Mouse (Mus musculus): ENCODE data around the gene Arhgef7. TPM values are rescaled to one million over a fixed set of nuclear protein-coding genes. Genes with fewer than 3 reads are reported as not detected.

Gene Arhgef7
- polyA plus RNA-seq, 1 experiment from 2014 or later = 46.4 TPM

DNA sequence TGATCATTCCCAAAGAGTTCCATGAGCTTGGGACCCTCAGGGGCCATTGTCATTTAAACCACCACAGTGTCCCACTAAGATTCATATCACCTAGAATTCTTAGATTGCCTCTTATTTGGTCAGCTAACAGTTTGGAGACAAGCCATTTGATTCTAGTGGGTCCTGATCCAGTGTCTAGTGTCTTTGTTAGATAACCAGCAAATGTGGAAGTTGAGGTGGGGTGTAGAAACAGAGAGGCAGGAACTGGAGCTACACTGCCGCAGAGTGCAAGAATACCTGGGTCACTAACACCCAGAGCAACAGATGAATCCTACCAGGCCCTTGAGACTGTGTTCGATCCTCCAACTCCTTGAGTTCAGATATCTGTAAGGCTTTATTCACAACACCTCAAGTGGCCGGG lies 31.3 kb upstream of the Arhgef7 start:
- Histone ChIP-seq H3K36me3 (ENCODE audit: control insufficient read depth, insufficient read depth, low read length) (no peaks in the 10 kb centered on the region), H3K4me1 (ENCODE audit: control insufficient read depth, insufficient read depth, low read length) (peaks cover 10% of the 10 kb centered on the region; the same call in 1 of the 2 replicates), H3K27ac (ENCODE audit: low read depth, low read length) (no peak overlapping the region), H3K4me2 (no peak overlapping the region), H3K9me3 (replicated peaks; ENCODE audit: control insufficient read depth, low read length) (no peaks in the 10 kb centered on the region), H3K4me3 (ENCODE audit: low read depth, low read length) (no peak overlapping the region), H3K9ac (ENCODE audit: low read depth, low read length) (no peak overlapping the region), H3K27me3 (ENCODE audit: control insufficient read depth, insufficient read depth, low read length) (no peaks in the 10 kb centered on the region)
- WGBS (ENCODE audit: insufficient replicate concordance) = 80% methylated on average over 3 of the region's 3 CpGs
- ATAC-seq (replicated peaks; ENCODE audit: insufficient number of reproducible peaks, low FRiP score, low TSS enrichment) = no peak

GRCm38 (mm10) chr8:11697467-11697866 lies 30.1 kb upstream of the Arhgef7 start:
- Histone ChIP-seq H3K27me3 (ENCODE audit: control insufficient read depth, insufficient read depth, low read length) (0 out of 2 replicates have a peak, but pooled peaks cover 2% of the 10 kb centered on the region), H3K9ac (ENCODE audit: low read depth, low read length) (no peak overlapping the region), H3K4me3 (ENCODE audit: low read depth, low read length) (no peak overlapping the region), H3K27ac (ENCODE audit: low read depth, low read length) (no peak overlapping the region), H3K4me1 (ENCODE audit: control insufficient read depth, insufficient read depth, low read length) (peaks cover 5% of the 10 kb centered on the region; the same call in 1 of the 2 replicates), H3K36me3 (ENCODE audit: control insufficient read depth, insufficient read depth, low read length) (no peaks in the 10 kb centered on the region), H3K4me2 (no peak overlapping the region), H3K9me3 (replicated peaks; ENCODE audit: control insufficient read depth, low read length) (no peaks in the 10 kb centered on the region)
- ATAC-seq (replicated peaks; ENCODE audit: insufficient number of reproducible peaks, low FRiP score, low TSS enrichment) = no peak
- WGBS (ENCODE audit: insufficient replicate concordance) = 79% methylated on average over 7 of the region's 7 CpGs

DNA sequence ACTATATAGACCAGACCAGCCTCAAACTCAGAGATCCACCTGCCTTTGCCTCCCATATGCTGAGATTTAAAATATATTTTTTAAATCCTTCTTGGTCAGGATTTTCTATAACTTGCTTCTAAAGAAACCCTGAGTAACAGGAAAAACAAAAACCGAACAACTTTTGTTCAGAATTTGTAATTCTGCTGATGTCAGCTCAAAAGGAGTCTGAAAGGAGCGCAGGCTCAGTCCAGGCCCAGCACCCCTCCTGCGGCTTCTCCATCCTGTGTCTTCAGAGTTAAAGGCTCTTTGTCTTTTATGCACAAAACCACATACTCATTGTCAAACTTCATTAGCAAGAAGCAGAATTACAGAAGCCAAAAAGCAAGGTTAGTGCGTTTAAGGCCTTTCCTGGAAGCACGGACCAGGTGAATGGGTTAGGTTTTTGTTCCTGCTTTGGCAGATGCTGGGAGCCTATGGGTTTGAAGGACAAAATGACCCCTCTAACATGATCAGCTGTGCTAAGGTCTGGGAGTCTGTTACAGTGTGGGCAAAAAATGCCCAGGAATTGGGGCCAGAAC lies 28.0 kb upstream of the Arhgef7 start:
- Histone ChIP-seq H3K27me3 (ENCODE audit: control insufficient read depth, insufficient read depth, low read length) (0 out of 2 replicates have a peak, but pooled peaks cover 2% of the 10 kb centered on the region), H3K9ac (ENCODE audit: low read depth, low read length) (no peak overlapping the region), H3K4me3 (ENCODE audit: low read depth, low read length) (no peak overlapping the region), H3K4me2 (no peak overlapping the region; the same call in 1 of the 2 replicates), H3K27ac (ENCODE audit: low read depth, low read length) (no peak overlapping the region), H3K4me1 (ENCODE audit: control insufficient read depth, insufficient read depth, low read length) (peaks cover 3% of the 10 kb centered on the region; the same call in 1 of the 2 replicates), H3K9me3 (replicated peaks; ENCODE audit: control insufficient read depth, low read length) (0 out of 2 replicates have a peak, but pooled peaks cover 3% of the 10 kb centered on the region), H3K36me3 (ENCODE audit: control insufficient read depth, insufficient read depth, low read length) (no peaks in the 10 kb centered on the region)
- no peak for ATAC-seq (replicated peaks; ENCODE audit: insufficient number of reproducible peaks, low FRiP score, low TSS enrichment)
- 83% methylated on average over 5 of the region's 5 CpGs for WGBS (ENCODE audit: insufficient replicate concordance)

GRCm38 (mm10) chr8:11700060-11701032 lies 27.2 kb upstream of the Arhgef7 start:
- peaks cover 3% of the 10 kb centered on the region; the same call in 1 of the 2 replicates for H3K4me1 ChIP-seq (ENCODE audit: control insufficient read depth, insufficient read depth, low read length)
- H3K9ac ChIP-seq (ENCODE audit: low read depth, low read length) = no peak overlapping the region
- 33% methylated on average over 26 of the region's 26 CpGs for WGBS (ENCODE audit: insufficient replicate concordance)
- 0 out of 2 replicates have a peak, but pooled peaks cover 2% of the 10 kb centered on the region for H3K27me3 ChIP-seq (ENCODE audit: control insufficient read depth, insufficient read depth, low read length)
- H3K36me3 ChIP-seq (ENCODE audit: control insufficient read depth, insufficient read depth, low read length) = no peaks in the 10 kb centered on the region
- H3K4me2 ChIP-seq = peak overlapping the region; percentile 64
- 0 out of 2 replicates have a peak, but pooled peaks cover 3% of the 10 kb centered on the region for H3K9me3 ChIP-seq (replicated peaks; ENCODE audit: control insufficient read depth, low read length)
- no peak overlapping the region for H3K27ac ChIP-seq (ENCODE audit: low read depth, low read length)
- peak; percentile 62; the same call in 1 of the 2 replicates for ATAC-seq (replicated peaks; ENCODE audit: insufficient number of reproducible peaks, low FRiP score, low TSS enrichment)
- no peak overlapping the region for H3K4me3 ChIP-seq (ENCODE audit: low read depth, low read length)

DNA sequence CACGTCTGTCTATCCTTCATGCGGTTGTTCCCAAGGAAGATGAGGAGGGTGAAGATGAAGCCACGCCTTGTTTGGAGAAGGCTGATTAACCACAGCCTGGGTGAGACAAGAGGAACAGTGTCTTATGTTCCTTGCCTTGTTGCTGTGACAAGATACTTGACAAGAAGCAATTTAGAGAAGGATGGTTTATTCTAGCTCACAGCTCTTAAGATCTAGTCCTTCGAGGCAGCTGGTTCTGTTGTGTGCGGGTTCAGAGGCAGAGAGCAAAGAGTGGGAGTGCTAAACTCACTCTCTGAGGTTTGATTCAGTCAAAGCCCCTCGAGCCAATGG lies 26.5 kb upstream of the Arhgef7 start, which contains the start of gene 1700016D06Rik:
Gene 1700016D06Rik (minus strand): TSS at position 31 of the 330 bp plus-strand sequence.
- H3K27me3 ChIP-seq (ENCODE audit: control insufficient read depth, insufficient read depth, low read length) = 0 out of 2 replicates have a peak, but pooled peaks cover 2% of the 10 kb centered on the region
- H3K9me3 ChIP-seq (replicated peaks; ENCODE audit: control insufficient read depth, low read length) = 0 out of 2 replicates have a peak, but pooled peaks cover 3% of the 10 kb centered on the region
- ATAC-seq (replicated peaks; ENCODE audit: insufficient number of reproducible peaks, low FRiP score, low TSS enrichment) = no peak
- H3K27ac ChIP-seq (ENCODE audit: low read depth, low read length) = no peak within 1 kb of the TSS
- no peaks in the 10 kb centered on the region for H3K36me3 ChIP-seq (ENCODE audit: control insufficient read depth, insufficient read depth, low read length)
- 55% methylated on average over 6 of the region's 6 CpGs for WGBS (ENCODE audit: insufficient replicate concordance)
- H3K4me3 ChIP-seq (ENCODE audit: low read depth, low read length) = no peak within 1 kb of the TSS
- H3K4me1 ChIP-seq (ENCODE audit: control insufficient read depth, insufficient read depth, low read length) = peaks cover 3% of the 10 kb centered on the region; the same call in 1 of the 2 replicates
- no peak within 1 kb of the TSS for H3K9ac ChIP-seq (ENCODE audit: low read depth, low read length)
- H3K4me2 ChIP-seq = peak within 1 kb of the TSS; percentile 64

DNA sequence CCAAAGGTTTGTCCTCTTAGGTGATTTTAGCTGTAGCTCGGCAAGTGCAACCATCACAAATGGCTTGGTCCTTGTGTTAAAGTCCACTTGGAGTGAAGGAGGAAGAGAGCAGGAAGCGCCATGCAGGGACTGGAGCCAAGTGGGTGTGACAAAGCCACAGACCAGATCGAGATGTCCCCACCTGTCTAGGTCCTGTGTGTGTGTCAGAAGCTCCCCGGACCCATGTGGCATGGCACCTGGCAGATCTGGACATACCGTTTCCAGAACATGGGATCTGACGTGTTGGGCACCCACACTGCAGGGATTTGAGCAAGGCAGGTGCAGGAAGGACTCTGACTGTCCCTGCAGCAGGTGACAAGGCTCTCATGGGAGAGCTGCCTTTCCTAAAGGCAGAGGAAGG lies 26.1 kb upstream of the Arhgef7 start:
- Histone ChIP-seq H3K27me3 (ENCODE audit: control insufficient read depth, insufficient read depth, low read length) (0 out of 2 replicates have a peak, but pooled peaks cover 2% of the 10 kb centered on the region), H3K9me3 (replicated peaks; ENCODE audit: control insufficient read depth, low read length) (0 out of 2 replicates have a peak, but pooled peaks cover 3% of the 10 kb centered on the region), H3K27ac (ENCODE audit: low read depth, low read length) (no peak overlapping the region), H3K4me2 (no peak overlapping the region), H3K4me1 (ENCODE audit: control insufficient read depth, insufficient read depth, low read length) (peaks cover 7% of the 10 kb centered on the region; the same call in 1 of the 2 replicates), H3K36me3 (ENCODE audit: control insufficient read depth, insufficient read depth, low read length) (no peaks in the 10 kb centered on the region), H3K9ac (ENCODE audit: low read depth, low read length) (no peak overlapping the region), H3K4me3 (ENCODE audit: low read depth, low read length) (no peak overlapping the region)
- no peak for ATAC-seq (replicated peaks; ENCODE audit: insufficient number of reproducible peaks, low FRiP score, low TSS enrichment)
- WGBS (ENCODE audit: insufficient replicate concordance) = 74% methylated on average over 6 of the region's 6 CpGs

- no peak for ATAC-seq (replicated peaks; ENCODE audit: insufficient number of reproducible peaks, low FRiP score, low TSS enrichment)
- Histone ChIP-seq H3K27ac (ENCODE audit: low read depth, low read length) (no peak overlapping the region), H3K4me1 (ENCODE audit: control insufficient read depth, insufficient read depth, low read length) (peaks cover 21% of the 10 kb centered on the region), H3K9me3 (replicated peaks; ENCODE audit: control insufficient read depth, low read length) (0 out of 2 replicates have a peak, but pooled peaks cover 3% of the 10 kb centered on the region), H3K4me3 (ENCODE audit: low read depth, low read length) (no peak overlapping the region), H3K9ac (ENCODE audit: low read depth, low read length) (no peak overlapping the region), H3K4me2 (no peak overlapping the region), H3K36me3 (ENCODE audit: control insufficient read depth, insufficient read depth, low read length) (no peaks in the 10 kb centered on the region), H3K27me3 (ENCODE audit: control insufficient read depth, insufficient read depth, low read length) (0 out of 2 replicates have a peak, but pooled peaks cover 2% of the 10 kb centered on the region)
- 87% methylated on average over 5 of the region's 5 CpGs for WGBS (ENCODE audit: insufficient replicate concordance)
These were observed 23.7 kb upstream of the Arhgef7 start for GRCm38 (mm10) chr8:11703789-11704188.

DNA sequence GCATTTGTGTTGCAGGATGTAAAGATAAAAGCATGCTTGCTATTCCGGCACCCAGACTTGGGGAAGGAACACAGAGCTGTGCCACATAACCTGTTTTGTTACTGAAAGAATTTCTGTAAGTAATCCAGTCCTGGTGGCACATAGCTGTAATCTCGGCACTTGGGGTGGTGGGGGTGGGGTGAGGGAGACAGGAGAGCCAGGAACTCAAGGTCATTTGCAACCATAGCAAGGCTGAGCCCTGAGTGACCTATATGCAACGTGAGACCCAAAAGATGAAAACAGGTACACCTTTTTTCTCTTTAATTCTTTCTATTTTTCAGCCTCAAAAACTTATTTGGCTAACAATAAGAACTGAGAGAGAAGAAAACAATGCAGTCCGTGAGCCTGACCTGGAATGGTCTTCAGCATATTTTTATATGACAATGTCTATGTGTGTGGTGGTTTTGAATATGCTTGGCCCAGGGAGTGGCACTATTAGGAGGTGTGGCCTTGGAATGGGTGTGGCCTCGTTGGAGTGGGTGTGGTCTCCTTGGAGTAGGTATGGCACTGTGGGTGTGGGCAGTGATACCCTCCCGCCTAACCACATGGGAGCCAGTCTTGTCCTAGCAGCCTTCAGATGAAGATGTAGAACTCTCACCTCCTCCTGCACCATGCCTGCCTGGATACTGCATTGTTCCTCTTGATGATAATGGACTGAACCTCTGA lies 22.7 kb upstream of the Arhgef7 start:
- no peaks in the 10 kb centered on the region for H3K36me3 ChIP-seq (ENCODE audit: control insufficient read depth, insufficient read depth, low read length)
- H3K4me1 ChIP-seq (ENCODE audit: control insufficient read depth, insufficient read depth, low read length) = peaks cover 23% of the 10 kb centered on the region
- no peak overlapping the region for H3K4me2 ChIP-seq
- H3K27ac ChIP-seq (ENCODE audit: low read depth, low read length) = peak overlapping the region; percentile 65
- no peak overlapping the region for H3K9ac ChIP-seq (ENCODE audit: low read depth, low read length)
- H3K27me3 ChIP-seq (ENCODE audit: control insufficient read depth, insufficient read depth, low read length) = 0 out of 2 replicates have a peak, but pooled peaks cover 2% of the 10 kb centered on the region
- WGBS (ENCODE audit: insufficient replicate concordance) = 64% methylated on average over 6 of the region's 6 CpGs
- ATAC-seq (replicated peaks; ENCODE audit: insufficient number of reproducible peaks, low FRiP score, low TSS enrichment) = no peak
- H3K4me3 ChIP-seq (ENCODE audit: low read depth, low read length) = no peak overlapping the region
- 0 out of 2 replicates have a peak, but pooled peaks cover 3% of the 10 kb centered on the region for H3K9me3 ChIP-seq (replicated peaks; ENCODE audit: control insufficient read depth, low read length)
